Mouse (Mus musculus): ENCODE measurements around the gene Lrrc43. TPM values are rescaled to one million over a fixed set of nuclear protein-coding genes. Genes with fewer than 3 reads are reported as not detected.
"Not testable (repeated sequence)": the region's sequence is repeated elsewhere in the genome, so short reads cannot be mapped to it uniquely, and the experiment has no call there.

Gene Lrrc43
- not detected for total RNA-seq (2022)

GRCm38 (mm10) chr5:123489112-123489785, at the start of gene Lrrc43, which contains the start of gene Il31:
TSS of gene Lrrc43 (plus strand) at chr5:123489305.
TSS of gene Il31 (minus strand) at chr5:123489489.
- DNase-seq (ENCODE audit: low spot score) = no peak

GRCm38 (mm10) chr5:123439312-123439711, 49.8 kb upstream of the Lrrc43 start:
- no peak for DNase-seq (ENCODE audit: low spot score)

- no peak for DNase-seq (ENCODE audit: low spot score)
Measured at GRCm38 (mm10) chr5:123439941-123440340, 49.2 kb upstream of the Lrrc43 start.

GRCm38 (mm10) chr5:123440664-123441063, 48.4 kb upstream of the Lrrc43 start:
- DNase-seq (ENCODE audit: low spot score) = no peak

- no peak for DNase-seq (ENCODE audit: low spot score)
Measured at GRCm38 (mm10) chr5:123442283-123442682, 46.8 kb upstream of the Lrrc43 start.

GRCm38 (mm10) chr5:123444069-123444468, 45.0 kb upstream of the Lrrc43 start:
- DNase-seq (ENCODE audit: low spot score) = peak; percentile 78

- DNase-seq (ENCODE audit: low spot score) = no peak
Measured at GRCm38 (mm10) chr5:123444849-123445334, 44.2 kb upstream of the Lrrc43 start.

GRCm38 (mm10) chr5:123451886-123452285, 37.2 kb upstream of the Lrrc43 start:
- no peak for DNase-seq (ENCODE audit: low spot score)

- no peak for DNase-seq (ENCODE audit: low spot score)
Measured at GRCm38 (mm10) chr5:123461420-123461819, 27.7 kb upstream of the Lrrc43 start.

- DNase-seq (ENCODE audit: low spot score) = no peak
Measured at GRCm38 (mm10) chr5:123464638-123465037, 24.5 kb upstream of the Lrrc43 start.

GRCm38 (mm10) chr5:123470784-123471400, 18.2 kb upstream of the Lrrc43 start:
- no peak for DNase-seq (ENCODE audit: low spot score)

- no peak for DNase-seq (ENCODE audit: low spot score)
Measured at GRCm38 (mm10) chr5:123473817-123474216, 15.3 kb upstream of the Lrrc43 start.

- DNase-seq (ENCODE audit: low spot score) = no peak
Measured at GRCm38 (mm10) chr5:123487659-123488395, 1.3 kb upstream of the Lrrc43 start.

GRCm38 (mm10) chr5:123489935-123490334, 830 bp downstream of the Lrrc43 start:
- DNase-seq (ENCODE audit: low spot score) = peak; percentile 56

- peak; percentile 17 for DNase-seq (ENCODE audit: low spot score)
Measured at GRCm38 (mm10) chr5:123499717-123500116, 10.6 kb downstream of the Lrrc43 start.

GRCm38 (mm10) chr5:123501973-123502372, 12.9 kb downstream of the Lrrc43 start:
- DNase-seq (ENCODE audit: low spot score) = no peak

GRCm38 (mm10) chr5:123507936-123508723, 19.0 kb downstream of the Lrrc43 start:
- DNase-seq (ENCODE audit: low spot score) = peak; percentile 44

- DNase-seq (ENCODE audit: low spot score) = no peak
Measured at GRCm38 (mm10) chr5:123508921-123509320, 19.8 kb downstream of the Lrrc43 start.

GRCm38 (mm10) chr5:123510160-123510559, 21.1 kb downstream of the Lrrc43 start, which contains the start of gene B3gnt4:
TSS of gene B3gnt4 (plus strand) at chr5:123510460.
- DNase-seq (ENCODE audit: low spot score) = no peak

- DNase-seq (ENCODE audit: low spot score) = not testable (repeated sequence)
Measured at GRCm38 (mm10) chr5:123511426-123511825, 22.3 kb downstream of the Lrrc43 start.

GRCm38 (mm10) chr5:123512102-123512501, 23.0 kb downstream of the Lrrc43 start:
- no peak for DNase-seq (ENCODE audit: low spot score)

All from heart, adult 8-10 months (tissue).